Mouse (Mus musculus) adrenal gland, postnatal 4 days (tissue): ENCODE data around the gene Atp6v0e2. TPM values are rescaled to one million over a fixed set of nuclear protein-coding genes. Genes with fewer than 3 reads are reported as not detected.

Experiments used
- DNase-seq, 2 experiments: peaks; one replicate each; pipeline ENCODE4 v3.0.0; 2021 to 2022; ENCODE audit warnings: low spot score in 2 of 2, mixed read lengths in 2 of 2
- total RNA-seq, 2 experiments: library from RNA; stranded (reverse); gene quantifications; 2 replicates each; pipeline ENCODE4 v1.2.3; 2021

The Atp6v0e2 gene
- total RNA-seq, 2 experiments from 2014 or later = 55.8 to 57.0 TPM

DNA sequence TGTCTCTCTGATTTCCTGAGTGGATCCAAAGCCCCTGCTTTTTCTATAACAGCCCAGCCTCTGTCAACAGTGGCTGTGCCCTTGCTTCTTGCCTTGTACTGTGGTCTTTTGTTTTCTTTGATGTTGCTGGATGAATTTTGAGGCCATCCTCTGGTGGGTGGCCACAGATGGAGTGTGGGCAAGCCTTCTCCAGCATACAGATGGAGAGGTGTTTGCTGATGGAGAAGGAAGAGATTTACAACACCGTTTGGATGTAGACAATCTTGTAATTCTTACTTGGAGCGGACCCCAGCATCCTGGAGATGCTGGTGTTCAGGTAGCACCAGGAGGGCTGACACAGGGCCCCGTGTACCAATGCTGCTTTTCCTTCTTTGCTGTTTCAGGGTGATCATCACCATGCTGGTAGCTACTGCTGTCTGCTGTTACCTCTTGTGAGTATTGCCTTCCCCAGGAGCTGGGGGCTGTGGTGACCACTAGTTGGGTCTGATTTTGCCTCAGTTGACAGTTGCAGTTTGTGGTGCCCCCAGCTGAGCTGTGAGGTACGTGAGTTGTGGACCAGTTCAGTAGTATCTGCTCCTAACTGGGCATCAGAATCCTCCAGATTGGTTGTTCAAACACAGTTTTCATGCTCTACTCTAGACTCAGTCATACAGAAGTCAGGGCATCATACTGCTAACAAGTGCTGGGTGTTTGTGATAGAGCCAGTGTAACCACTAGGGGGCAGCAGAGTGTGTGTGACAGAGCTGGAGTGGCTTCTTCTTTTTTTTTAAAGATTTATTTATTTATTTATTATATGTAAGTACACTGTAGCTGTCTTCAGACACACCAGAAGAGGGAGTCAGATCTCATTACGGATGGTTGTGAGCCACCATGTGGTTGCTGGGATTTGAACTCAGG lies 1.7 kb downstream of the Atp6v0e2 start:
- DNase-seq = peak in 1 of 2 experiments; percentile 58

DNA sequence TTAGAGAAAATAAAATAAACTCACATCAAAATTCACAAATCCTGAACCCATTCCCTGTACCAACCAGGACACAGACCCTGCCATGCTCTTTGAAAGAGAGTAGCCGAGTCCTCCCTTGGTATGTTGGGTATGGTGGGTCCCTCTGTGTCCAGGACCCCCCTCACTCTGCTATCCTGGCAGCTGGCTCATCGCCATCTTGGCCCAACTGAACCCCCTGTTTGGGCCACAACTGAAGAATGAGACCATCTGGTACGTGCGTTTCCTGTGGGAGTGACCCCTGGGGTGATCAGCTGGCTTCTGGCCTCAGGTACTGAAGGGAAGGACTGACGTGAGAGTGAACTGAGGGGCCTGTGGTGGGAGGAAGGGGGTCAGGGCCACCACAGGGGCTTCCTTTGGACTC lies 2.4 kb downstream of the Atp6v0e2 start:
- no peak for DNase-seq

DNA sequence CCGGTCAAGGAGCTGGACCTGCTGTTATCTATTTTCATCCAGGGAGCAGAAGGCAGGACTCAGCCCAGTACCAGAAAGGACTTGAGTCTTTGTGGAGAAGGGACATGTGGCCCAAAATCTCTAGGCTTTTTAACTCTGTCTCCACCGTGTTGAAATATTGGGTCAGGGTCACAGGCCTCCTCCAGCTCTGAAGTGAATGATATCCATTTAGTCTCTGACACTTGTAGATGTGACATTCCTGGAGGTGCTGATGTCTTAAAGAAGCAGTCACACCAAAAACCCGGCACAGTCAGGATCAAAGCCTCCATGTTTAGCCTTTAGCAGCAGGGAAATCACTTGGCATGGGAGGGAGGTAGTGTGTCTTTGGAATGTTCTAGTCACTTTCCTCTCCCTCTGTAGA lies 3.3 kb downstream of the Atp6v0e2 start:
- no peak for DNase-seq

DNA sequence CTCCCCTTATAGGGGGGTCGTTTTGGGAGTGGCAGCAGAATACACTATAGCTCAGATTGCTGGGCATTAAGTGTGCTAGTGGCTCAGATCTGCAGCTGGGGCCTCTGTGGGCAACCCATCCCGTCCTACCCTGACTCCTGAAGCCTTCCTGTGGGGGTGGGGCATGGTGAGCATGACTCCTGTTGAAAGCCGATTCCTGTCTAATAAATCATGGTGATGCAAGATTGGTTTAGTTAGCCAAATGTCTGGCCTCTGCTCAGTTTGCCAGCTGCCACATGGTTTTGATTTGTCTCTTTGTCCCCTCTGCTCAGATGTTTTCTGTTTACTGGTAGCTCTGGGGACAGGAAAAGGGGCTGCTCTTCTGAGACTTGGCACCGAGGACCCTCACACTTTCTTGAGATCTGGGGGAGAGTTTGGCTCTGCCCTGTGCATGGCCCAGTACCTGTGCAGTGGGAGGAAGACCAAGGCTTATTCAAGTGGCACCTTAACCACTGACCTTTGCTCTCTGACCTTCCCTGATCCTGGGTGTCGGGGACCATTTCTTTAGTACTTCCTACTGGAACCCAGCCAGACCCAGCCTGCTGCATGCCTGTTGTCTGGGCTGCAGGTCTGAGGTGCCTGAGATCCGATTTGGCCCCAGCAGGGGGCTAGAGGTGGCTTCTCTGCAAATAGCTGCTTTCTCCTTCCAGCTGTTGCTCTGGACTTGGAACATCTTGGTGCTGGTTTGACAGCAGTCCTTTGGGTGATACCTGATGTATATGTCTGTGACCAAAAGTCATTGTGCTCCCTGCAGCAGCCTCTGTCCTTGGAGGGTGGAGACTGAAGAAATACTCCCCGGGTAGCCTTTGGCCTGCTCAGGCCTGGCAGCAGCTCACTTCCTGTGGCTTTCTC lies 4.4 kb downstream of the Atp6v0e2 start:
- DNase-seq = peak in 1 of 2 experiments; percentile 39

DNA sequence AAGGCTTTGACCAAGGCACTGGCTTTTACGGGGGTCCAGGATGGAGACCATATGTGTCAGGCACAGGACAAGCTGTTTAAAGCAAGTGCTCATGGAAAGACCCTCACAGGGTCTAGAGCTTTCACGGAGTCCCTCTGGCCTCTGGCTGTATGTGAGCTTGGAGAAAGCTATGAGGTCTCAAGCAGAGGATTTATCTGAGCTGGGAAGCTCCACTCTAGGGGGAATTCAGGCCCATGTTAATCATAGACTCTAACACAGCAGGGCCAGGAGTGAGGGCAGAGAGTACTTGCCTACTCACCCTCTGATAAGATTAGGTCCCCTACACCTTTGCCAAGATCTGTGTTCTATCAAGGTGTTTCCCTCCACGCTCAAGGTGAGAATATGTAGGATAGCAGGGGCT lies 5.2 kb downstream of the Atp6v0e2 start:
- DNase-seq = no peak

DNA sequence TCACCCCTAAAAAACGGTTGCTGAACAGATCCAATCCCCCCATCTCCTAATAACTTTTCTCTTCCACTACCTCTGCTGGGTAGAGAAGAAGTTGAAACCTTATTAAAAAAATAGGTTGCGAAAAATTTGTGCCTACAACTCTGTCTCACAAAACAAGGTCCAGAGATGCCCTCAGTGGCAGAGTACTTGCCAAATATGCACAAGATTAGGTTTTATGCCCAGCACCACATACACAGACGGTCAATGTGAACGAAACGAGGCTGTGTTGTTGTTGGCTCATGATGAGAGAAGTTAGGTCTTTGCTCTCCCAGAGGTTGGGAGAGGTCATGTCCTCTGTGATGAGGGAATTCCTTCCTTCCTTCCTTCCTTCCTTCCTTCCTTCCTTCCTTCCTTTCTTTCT lies 7.8 kb downstream of the Atp6v0e2 start:
- no peak for DNase-seq

DNA sequence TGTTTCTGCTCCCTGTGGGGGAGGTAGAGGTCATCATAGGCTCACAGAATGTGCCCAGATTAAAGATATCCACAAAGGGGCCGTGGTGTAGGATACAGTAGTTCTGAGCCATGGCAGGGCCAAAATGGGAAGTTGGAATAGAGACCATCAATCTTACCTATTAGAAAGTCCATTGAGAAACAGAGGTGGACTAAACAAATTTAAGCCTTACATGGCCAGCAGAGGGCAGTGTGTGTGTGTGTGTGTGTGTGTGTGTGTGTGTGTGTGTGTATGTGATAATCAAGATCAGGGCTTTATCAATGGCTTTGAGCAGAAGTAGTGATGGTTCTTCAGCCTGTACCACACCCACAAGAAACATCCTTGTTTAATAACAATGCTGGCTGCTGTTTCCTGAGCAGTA lies 8.9 kb downstream of the Atp6v0e2 start:
- DNase-seq = no peak

DNA sequence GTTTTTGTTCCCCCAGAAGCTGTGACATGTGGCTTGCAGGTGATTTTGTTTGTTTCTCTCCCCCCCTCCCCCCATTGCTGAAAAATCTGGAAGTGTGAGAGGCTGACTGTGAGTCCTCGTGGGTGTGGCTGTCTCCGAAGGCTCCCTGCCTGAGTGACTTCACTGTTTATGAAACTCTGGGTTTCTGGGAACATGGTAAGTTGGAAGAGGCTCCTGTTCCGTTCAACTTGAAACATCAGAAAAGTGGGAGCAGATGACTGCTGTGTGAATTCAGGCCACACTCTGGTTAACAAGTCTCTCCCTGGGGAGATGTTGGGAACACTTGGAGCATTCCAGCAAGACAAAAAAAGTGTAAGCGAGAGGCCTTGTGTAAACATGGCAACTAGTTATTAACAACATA lies 9.4 kb downstream of the Atp6v0e2 start:
- DNase-seq = no peak

DNA sequence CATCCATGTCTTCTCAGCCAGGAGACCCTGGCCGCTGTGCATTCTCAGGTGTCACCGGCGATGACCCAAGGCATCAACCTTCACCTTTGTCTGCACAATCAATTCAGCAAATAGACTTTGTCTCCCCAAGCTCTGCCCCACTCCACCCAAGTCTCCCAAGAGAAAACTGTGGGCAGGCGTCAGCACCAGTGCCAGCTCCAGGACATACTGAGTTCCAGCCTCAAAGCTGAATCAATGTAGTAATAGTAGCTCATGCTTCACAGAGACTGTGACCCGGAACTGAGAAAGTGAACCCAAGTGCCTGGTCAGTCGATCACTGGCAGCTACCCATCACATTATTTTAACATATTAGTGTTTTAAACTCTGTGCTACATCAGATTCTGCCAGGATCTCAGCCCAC lies 10.9 kb downstream of the Atp6v0e2 start:
- DNase-seq = no peak

DNA sequence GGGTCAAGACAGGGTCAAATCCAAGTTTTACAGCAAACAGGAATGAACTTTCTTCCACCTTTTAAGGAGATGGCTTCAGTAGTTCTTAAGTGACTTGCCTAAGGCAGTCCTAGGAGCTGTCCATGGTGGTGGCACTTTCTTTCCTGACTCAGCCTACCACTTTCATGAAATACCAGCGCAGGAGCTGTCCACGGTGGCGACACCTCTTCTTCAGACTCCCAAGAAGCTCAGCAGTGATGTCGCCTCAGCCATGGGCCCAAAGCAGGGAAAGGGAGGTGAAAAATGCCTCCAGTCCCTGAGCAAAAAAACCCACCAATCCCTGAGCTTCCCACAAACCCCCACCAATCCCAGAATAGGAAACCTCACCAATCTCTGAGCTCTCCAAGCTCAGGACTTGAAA lies 15.5 kb downstream of the Atp6v0e2 start:
- no peak for DNase-seq

DNA sequence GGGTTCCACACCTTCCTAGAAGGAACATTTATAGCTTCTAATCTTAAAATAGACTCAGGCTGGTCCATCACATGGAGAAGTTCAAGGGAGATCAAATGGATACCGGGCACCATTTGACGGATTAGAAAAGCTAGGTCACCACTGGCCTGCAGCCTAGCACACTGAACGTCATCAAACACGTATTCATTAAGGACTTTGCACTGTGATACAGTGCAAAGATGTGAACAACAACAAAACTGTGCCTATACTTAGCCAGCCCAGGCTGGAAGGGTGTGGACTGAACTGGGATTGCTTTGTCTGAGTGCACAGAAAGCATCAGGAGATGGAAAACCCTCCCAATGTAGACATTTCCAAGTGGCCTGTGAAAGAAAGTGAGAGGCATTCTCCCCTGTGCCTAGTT lies 16.4 kb downstream of the Atp6v0e2 start:
- DNase-seq = no peak

DNA sequence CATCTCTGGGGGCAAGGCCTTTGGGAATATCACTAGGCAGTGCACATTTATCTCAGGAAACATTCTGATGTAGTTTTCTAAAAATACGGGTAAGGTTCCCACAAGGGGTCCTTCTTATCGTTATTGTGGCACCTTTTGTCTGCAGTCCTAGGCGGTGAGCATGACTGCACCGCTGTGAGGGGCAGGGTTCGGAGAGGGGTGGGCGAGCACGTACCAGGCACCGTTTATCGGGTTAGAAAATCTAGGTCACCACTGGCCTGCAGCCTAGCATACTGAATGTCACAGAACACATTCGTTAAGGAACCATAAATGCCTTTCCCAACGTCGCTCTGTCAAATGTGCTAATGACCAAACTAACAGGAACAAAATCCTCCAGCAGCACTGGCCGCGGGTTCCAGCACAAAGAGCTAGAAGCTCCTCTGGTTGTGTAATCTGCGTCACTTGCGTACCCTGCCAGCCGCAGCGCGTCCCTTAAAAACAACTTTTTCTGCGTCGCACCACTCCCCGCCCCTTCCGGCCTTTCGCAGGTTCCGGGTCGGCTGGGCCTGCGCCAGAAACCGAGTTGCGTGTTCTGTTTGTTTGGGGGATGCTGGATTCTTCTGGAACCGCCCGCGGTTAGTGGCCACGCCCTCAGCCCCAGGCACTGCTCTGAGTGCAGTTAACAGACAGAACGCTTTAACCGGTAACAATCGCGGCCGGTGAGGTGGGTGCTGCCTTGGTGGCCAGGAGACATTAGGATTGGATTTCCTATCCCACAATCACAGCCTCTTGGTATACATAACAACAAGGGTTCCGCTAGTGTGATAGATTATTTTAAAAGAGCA lies 17.1 kb downstream of the Atp6v0e2 start, which contains the start of gene Lrrc61:
Lrrc61 (plus strand) TSS at position 517 of the 824 bp plus-strand sequence.
- DNase-seq = peak; percentile 93 to 97

DNA sequence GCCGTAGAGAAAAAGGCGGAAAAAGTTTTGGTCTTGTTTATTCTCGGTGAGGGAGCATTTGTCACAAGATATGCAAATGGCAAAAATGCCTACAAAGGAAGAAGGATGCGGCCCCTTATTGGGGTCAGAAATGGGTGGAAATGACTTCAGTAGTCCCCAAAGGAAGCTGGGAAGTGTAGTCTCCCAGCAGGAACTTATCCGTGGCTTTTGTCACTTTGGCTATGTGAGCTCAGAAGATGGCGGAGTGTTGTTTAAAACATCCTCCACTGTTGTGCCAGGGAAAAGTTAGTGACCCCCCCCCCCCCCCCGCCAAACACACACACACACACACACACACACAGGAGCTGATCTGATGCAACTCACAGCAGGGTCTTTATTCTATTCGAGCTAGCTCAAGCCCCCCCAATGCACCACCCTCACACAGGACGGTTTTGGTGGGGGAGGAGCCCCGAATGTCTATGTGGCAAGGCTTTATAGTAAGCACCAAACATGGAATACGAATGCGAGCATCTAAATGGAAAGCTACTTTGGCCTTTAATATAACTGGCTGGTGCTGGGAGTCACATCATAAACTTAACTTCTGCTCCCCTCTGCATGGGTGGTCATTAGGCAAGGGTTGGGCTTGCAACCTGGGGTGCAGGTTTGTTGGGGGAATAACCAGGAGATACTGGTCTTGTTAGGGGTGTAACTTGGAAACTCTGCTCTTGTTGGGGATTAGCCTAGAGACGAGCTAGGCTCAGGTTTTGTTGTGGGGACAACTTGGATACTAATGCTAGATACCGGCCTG lies 17.9 kb downstream of the Atp6v0e2 start:
- DNase-seq = no peak

DNA sequence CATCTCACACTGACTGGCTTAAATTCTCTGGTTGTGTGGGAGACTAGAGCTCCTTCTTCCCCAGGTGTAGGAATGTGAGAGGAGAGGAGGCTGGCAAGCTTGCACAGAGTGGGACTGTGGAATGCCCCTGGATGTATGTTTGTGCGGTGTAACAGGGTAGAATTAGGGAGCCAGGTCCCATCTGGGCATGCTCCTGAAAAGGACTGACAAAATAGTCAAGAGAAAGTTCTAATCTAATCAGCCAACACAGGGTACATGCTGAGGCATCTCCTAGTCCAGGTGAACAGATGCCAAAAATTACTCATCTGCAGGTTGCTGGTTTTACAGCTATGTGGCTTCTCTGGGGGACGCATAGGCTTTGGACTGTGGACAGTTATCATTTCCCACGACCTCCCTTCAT lies 18.5 kb downstream of the Atp6v0e2 start:
- DNase-seq = no peak

DNA sequence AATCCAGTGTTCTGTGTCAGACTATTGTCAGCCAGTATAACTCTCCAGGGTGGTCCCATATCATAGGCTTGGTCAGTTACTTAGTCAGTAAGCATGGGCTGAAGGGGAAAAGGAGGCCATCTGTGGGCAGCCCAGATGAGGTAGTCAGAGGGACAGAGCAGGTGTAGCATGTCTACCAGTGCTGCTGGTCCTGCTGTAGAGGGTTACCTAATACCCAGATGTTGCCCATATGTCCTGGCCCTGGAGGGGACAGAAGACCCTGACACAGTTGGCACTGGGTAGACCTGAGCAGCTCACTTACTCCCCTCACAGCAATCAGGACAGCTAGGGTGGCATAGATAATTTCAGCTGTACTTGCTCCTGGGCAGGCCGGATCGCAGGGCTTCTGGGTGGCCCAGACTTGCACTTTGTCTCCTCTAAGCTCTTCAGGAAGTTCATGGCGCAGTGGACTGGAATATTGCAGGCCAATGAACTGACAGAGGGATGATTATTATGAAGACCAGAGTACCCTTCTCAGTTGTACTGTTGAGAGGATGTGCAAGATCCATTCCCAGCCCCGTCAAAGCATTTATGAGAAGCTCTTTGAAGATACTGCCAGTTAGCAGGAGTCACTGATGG lies 28.4 kb downstream of the Atp6v0e2 start:
- DNase-seq = no peak

DNA sequence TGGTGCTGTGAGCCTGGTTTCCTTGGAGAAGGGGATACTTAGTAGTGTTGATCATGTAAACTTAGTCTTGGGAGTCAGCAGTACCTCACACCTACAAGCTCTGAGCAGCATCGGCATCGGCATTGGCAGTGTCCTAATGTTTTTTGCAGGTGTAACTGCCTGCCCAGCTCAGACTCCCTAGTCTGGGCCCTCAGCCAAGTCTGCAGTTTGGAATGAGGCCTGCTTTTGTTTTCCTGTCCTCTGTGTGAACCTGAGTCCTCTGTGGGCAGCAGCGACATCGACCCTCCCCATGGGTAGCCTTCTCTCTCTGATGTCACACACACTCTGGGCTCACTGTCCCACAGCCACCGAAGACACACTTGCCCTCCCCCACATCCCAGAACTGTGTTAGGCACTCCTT lies 28.9 kb downstream of the Atp6v0e2 start:
- DNase-seq = no peak

DNA sequence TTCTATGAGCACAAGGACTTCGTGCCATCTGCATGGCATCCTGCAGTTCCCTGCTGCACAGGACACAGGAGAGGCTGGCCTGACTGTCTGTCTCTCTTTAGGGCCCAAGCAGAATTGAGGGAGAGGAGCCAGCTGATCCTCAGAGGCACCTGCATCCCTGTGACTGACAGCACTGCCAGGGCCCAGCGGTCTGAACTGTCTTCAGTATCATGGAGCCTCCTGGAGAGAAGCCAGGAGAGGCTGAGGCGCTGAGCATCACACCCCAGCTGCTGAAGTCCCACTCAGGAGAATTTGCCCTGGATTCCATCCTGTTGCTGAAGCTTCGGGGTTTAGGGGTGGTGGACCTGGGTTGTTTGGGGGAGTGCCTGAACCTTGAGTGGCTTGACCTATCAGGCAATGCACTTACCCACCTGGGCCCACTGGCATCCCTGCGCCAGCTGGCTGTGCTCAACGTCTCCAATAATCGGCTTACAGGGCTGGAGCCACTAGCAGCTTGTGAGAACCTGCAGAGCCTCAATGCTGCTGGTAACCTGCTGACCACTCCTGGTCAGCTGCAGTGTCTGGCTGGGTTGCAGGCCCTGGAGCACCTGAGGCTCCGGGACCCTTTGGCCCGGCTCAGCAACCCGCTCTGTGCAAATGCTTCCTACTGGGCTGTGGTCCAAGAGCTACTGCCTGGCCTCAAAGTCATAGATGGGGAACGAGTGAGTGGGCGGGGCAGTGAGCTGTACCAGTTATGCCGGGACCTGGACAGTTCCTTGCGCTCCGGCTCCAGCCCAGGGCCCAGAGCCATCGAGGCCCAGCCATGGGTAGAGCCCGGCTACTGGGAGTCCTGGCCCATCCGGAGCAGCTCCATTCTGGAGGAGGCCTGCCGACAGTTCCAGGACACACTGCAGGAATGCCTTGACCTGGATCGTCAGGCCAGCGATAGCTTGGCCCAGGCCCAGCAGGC lies 30.9 kb downstream of the Atp6v0e2 start:
- DNase-seq = peak in 1 of 2 experiments; percentile 39

DNA sequence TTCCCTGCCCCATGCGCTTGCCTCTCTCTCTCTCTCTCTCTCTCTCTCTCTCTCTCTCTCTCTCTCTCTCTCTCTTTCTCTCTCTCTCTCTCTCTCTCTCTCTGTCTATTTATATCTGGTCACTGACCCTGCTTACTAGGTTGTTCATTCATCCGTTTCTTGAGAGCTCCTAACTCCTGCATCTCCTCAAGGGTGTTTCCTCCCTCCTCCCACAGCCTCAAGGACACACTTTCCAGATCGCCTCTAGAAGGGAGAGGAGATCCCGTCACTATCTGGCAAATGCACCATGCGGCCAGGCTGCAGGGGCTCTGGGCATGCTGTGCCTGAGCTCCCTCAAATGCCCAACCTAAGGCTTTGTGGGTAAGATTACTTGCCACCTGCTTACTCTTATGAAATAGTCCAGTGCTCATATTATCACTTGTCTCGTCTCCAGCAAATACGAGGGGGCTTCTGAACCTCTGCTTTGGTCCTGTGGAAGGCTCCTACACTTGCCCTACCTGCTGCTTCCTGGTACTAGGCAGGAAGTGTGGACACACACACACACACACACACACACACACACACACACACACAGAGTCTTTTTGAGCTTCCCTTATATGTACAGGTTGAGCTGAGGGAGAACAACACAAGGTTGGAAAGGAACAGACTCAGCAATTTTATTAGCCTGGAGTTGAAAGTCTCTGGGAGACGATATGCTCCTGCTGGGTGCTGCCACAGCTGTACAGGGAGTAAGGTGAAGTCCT lies 31.8 kb downstream of the Atp6v0e2 start:
- no peak for DNase-seq
